Mouse (Mus musculus) MEL (cell line): ENCODE data around the gene Atxn2. TPM values are rescaled to one million over a fixed set of nuclear protein-coding genes. Genes with fewer than 3 reads are reported as not detected.

Experiments
- DNase-seq: peaks from one replicate; pipeline ENCODE4 v3.0.0; 2011; ENCODE audit warnings: low read depth, low spot score
- H3K27ac ChIP-seq: 2 replicates; pipeline ENCODE4 v1.5.1; 2012; ENCODE audit warnings: low read depth, mild to moderate bottlenecking, control low read depth, low read length, moderate library complexity; ENCODE audit not compliant: control insufficient read depth
- H3K27me3 ChIP-seq, 2 experiments: fragments of 150-350 bp in 1 of 2; sonication (generic) in 1 of 2; 2 replicates each; pipeline ENCODE4 v1.6.1; 2012; ENCODE audit warnings: low read length in 2 of 2, mild to moderate bottlenecking in 2 of 2, improper control_type of control experiment in 1 of 2, moderate library complexity in 1 of 2; ENCODE audit not compliant: insufficient read depth in 2 of 2, control insufficient read depth in 1 of 2
- H3K36me3 ChIP-seq, 2 experiments: 2 replicates each; pipeline ENCODE4 v1.6.1; 2012 to 2014; ENCODE audit warnings: low read length in 2 of 2, improper control_type of control experiment in 1 of 2, inconsistent platforms in 1 of 2, mild to moderate bottlenecking in 1 of 2; ENCODE audit not compliant: insufficient read depth in 2 of 2, control insufficient read depth in 1 of 2
- H3K4me1 ChIP-seq, 2 experiments: fragments of 150-350 bp in 1 of 2; sonication (generic) in 1 of 2; 2 replicates each; pipeline ENCODE4 v1.6.1; 2012; ENCODE audit warnings: low read length in 2 of 2, improper control_type of control experiment in 1 of 2, mild to moderate bottlenecking in 1 of 2; ENCODE audit not compliant: insufficient read depth in 2 of 2, control insufficient read depth in 1 of 2
- H3K4me3 ChIP-seq, 2 experiments: fragments of 150-350 bp in 1 of 2; sonication (generic) in 1 of 2; 2 replicates each; pipeline ENCODE4 v1.5.1; 2012; ENCODE audit warnings: low read depth in 2 of 2, low read length in 2 of 2, mild to moderate bottlenecking in 2 of 2, moderate library complexity in 2 of 2, control low read depth in 1 of 2, improper control_type of control experiment in 1 of 2; ENCODE audit not compliant: control insufficient read depth in 1 of 2, insufficient read depth in 1 of 2
- H3K79me2 ChIP-seq: 2 replicates; pipeline ENCODE4 v1.6.1; 2012; ENCODE audit warnings: mild to moderate bottlenecking, low read length, moderate library complexity; ENCODE audit not compliant: control insufficient read depth, poor library complexity, insufficient read depth
- H3K9ac ChIP-seq: 2 replicates; pipeline ENCODE4 v1.6.1; 2012; ENCODE audit warnings: low read depth, mild to moderate bottlenecking, control low read depth, low read length, moderate library complexity; ENCODE audit not compliant: control insufficient read depth, poor library complexity, severe bottlenecking
- H3K9me3 ChIP-seq: fragments of 150-350 bp; sonication (generic); replicated peaks from 2 replicates; pipeline ENCODE4 v1.6.1; 2012; ENCODE audit warnings: mild to moderate bottlenecking, low read length, improper control_type of control experiment, moderate library complexity; ENCODE audit not compliant: insufficient read depth
- BHLHE40 ChIP-seq: IDR thresholded peaks from 2 replicates; pipeline ENCODE4 v1.6.1; 2012; ENCODE audit warnings: low read depth, mild to moderate bottlenecking, inconsistent platforms, low read length, improper control_type of control experiment, borderline replicate concordance
- CTCF ChIP-seq, 3 experiments: IDR thresholded peaks in 2 of 3; conservative IDR thresholded peaks in 1 of 3; 2 replicates each; pipeline ENCODE4 v1.5.1; 2011 to 2012; ENCODE audit warnings: low read length in 3 of 3, low read depth in 2 of 3, mild to moderate bottlenecking in 2 of 3, improper control_type of control experiment in 1 of 3, inconsistent platforms in 1 of 3, mixed read lengths in 1 of 3, moderate library complexity in 1 of 3; ENCODE audit not compliant: control insufficient read depth in 1 of 3, insufficient read depth in 1 of 3, poor library complexity in 1 of 3, severe bottlenecking in 1 of 3
- ELF1 ChIP-seq: IDR thresholded peaks from 2 replicates; pipeline ENCODE4 v1.6.1; 2014; ENCODE audit warnings: low read depth, mild to moderate bottlenecking, inconsistent platforms, low read length, improper control_type of control experiment, moderate library complexity
- ETS1 ChIP-seq: IDR thresholded peaks from 2 replicates; pipeline ENCODE4 v1.6.1; 2012; ENCODE audit warnings: low read depth, mild to moderate bottlenecking, inconsistent platforms, low read length, improper control_type of control experiment, moderate library complexity
- GABPA ChIP-seq: IDR thresholded peaks from 2 replicates; pipeline ENCODE4 v1.6.1; 2012; ENCODE audit warnings: low read depth, mild to moderate bottlenecking, inconsistent platforms, low read length, improper control_type of control experiment, moderate library complexity
- GATA1 ChIP-seq: IDR thresholded peaks from 2 replicates; pipeline ENCODE4 v1.6.1; 2011; ENCODE audit warnings: low read depth, low read length, improper control_type of control experiment
- HCFC1 ChIP-seq: IDR thresholded peaks from 2 replicates; pipeline ENCODE4 v1.6.1; 2012; ENCODE audit warnings: low read depth, mild to moderate bottlenecking, inconsistent platforms, low read length, improper control_type of control experiment, moderate library complexity
- KAT2A ChIP-seq: conservative IDR thresholded peaks from 2 replicates; pipeline ENCODE4 v1.6.1; 2012; ENCODE audit warnings: low read depth, low read length, improper control_type of control experiment, inconsistent platforms
- MAZ ChIP-seq: IDR thresholded peaks from 2 replicates; pipeline ENCODE4 v1.6.1; 2012; ENCODE audit warnings: low read depth, mild to moderate bottlenecking, inconsistent platforms, low read length, improper control_type of control experiment
- MEF2A ChIP-seq: IDR thresholded peaks from 2 replicates; pipeline ENCODE4 v1.6.1; 2014; ENCODE audit warnings: low read depth, mild to moderate bottlenecking, inconsistent platforms, low read length, improper control_type of control experiment; ENCODE audit not compliant: poor library complexity, insufficient replicate concordance, severe bottlenecking; ENCODE audit errors: extremely low read depth
- MXI1 ChIP-seq: IDR thresholded peaks from 2 replicates; pipeline ENCODE4 v1.6.1; 2011; ENCODE audit warnings: mild to moderate bottlenecking, low read depth, low read length, improper control_type of control experiment
- MYC ChIP-seq: IDR thresholded peaks from 2 replicates; pipeline ENCODE4 v1.6.1; 2011; ENCODE audit warnings: low read depth, mild to moderate bottlenecking, low read length, improper control_type of control experiment, moderate library complexity
- NELFE ChIP-seq: IDR thresholded peaks from 2 replicates; pipeline ENCODE4 v1.6.1; 2011; ENCODE audit warnings: low read depth, low read length, improper control_type of control experiment
- POLR2A ChIP-seq, 2 experiments: IDR thresholded peaks; 2 replicates each; pipeline ENCODE4 v1.6.1; 2011 to 2012; ENCODE audit warnings: low read length in 2 of 2, mild to moderate bottlenecking in 2 of 2, control low read depth in 1 of 2, improper control_type of control experiment in 1 of 2, low read depth in 1 of 2, moderate library complexity in 1 of 2; ENCODE audit not compliant: control insufficient read depth in 1 of 2, insufficient read depth in 1 of 2, poor library complexity in 1 of 2
- POLR2AphosphoS2 ChIP-seq: IDR thresholded peaks from 2 replicates; pipeline ENCODE4 v1.6.1; 2011; ENCODE audit warnings: low read length, improper control_type of control experiment
- POLR2AphosphoS5 ChIP-seq: IDR thresholded peaks from 2 replicates; pipeline ENCODE4 v1.6.1; 2012; ENCODE audit warnings: low read depth, borderline replicate concordance, mild to moderate bottlenecking, inconsistent platforms, low read length, moderate library complexity, mixed read lengths
- RAD21 ChIP-seq: IDR thresholded peaks from 2 replicates; pipeline ENCODE4 v1.6.1; 2011; ENCODE audit warnings: mild to moderate bottlenecking, low read depth, low read length, improper control_type of control experiment
- RCOR1 ChIP-seq: IDR thresholded peaks from 2 replicates; pipeline ENCODE4 v1.6.1; 2012; ENCODE audit warnings: low read depth, mild to moderate bottlenecking, inconsistent platforms, low read length, improper control_type of control experiment
- SIN3A ChIP-seq: IDR thresholded peaks from 2 replicates; pipeline ENCODE4 v1.6.1; 2012; ENCODE audit warnings: low read length, improper control_type of control experiment, inconsistent platforms
- SMC3 ChIP-seq: IDR thresholded peaks from 2 replicates; pipeline ENCODE4 v1.6.1; 2011; ENCODE audit warnings: low read depth, low read length, improper control_type of control experiment
- UBTF ChIP-seq: IDR thresholded peaks from 2 replicates; pipeline ENCODE4 v1.6.1; 2012; ENCODE audit warnings: low read depth, mild to moderate bottlenecking, inconsistent platforms, low read length, improper control_type of control experiment, moderate library complexity, borderline replicate concordance; ENCODE audit not compliant: insufficient read depth
- ZC3H11A ChIP-seq: IDR thresholded peaks from 2 replicates; pipeline ENCODE4 v1.6.1; 2012; ENCODE audit warnings: low read depth, mild to moderate bottlenecking, inconsistent platforms, low read length, improper control_type of control experiment
- ZKSCAN1 ChIP-seq: IDR thresholded peaks from 2 replicates; pipeline ENCODE4 v1.6.1; 2012; ENCODE audit warnings: low read depth, mild to moderate bottlenecking, inconsistent platforms, low read length, improper control_type of control experiment, moderate library complexity
- ZNF384 ChIP-seq: IDR thresholded peaks from 2 replicates; pipeline ENCODE4 v1.6.1; 2012; ENCODE audit warnings: low read depth, mild to moderate bottlenecking, inconsistent platforms, low read length, improper control_type of control experiment
- polyA plus RNA-seq, 2 experiments: library from polyadenylated mRNA; stranded (reverse) in 1 of 2; unstranded in 1 of 2; fragments of >175 nt in 1 of 2; fragments of >200 nt in 1 of 2; gene quantifications; 2 replicates each; pipeline versions ENCODE4 v1.2.1 to v1.2.4; 2012; ENCODE audit warnings: low replicate concordance in 2 of 2, low read depth in 1 of 2; ENCODE audit not compliant: insufficient read length in 2 of 2, insufficient read depth in 1 of 2, missing spikeins in 1 of 2
- total RNA-seq: library from RNA; depleted of rRNA; stranded (reverse); fragments of 300-350 nt; gene quantifications from 2 replicates; pipeline ENCODE4 v1.2.3, GENCODE M21; 2012

The Atxn2 gene
- total and polyA plus RNA-seq, 3 experiments, result 16.3 to 476 (median 85.4) TPM

DNA sequence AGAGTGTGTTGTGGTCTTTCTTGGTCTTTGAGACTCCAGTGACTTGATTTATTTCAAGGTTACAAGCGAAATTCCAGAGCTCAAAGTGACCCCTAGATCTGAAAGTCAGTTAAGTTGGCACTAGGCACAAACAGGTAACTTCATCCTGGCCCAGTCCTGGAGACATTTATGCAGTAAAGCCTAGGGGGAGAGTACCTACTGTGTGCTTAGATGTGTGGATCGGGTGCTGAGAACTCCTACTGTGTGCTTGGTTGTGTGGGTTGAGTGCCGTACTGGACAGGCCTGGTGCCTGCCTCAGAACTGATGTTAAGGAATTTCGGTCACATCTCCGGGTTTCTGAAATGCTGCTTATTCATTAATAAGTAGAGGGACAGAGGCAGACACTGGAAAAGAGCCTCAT lies 49.6 kb upstream of the Atxn2 start:
- Histone ChIP-seq H3K36me3 (peaks cover 7 to 13% of the 10 kb centered on the region in 2 experiments), H3K27ac (no peak overlapping the region), H3K9ac (peak overlapping the region; percentile 88), H3K4me1 (peaks cover 0 to 9% of the 10 kb centered on the region in 2 experiments; a peak in 2 of 4 replicates), H3K9me3 (no peaks in the 10 kb centered on the region), H3K79me2 (peaks cover 17% of the 10 kb centered on the region), H3K4me3 (peak overlapping the region; percentile 75 to 98; a peak in 3 of 4 replicates), H3K27me3 (no peaks in the 10 kb centered on the region)
- no peak for TF ChIP-seq ELF1
- peak; percentile 95 for TF ChIP-seq ZKSCAN1
- TF ChIP-seq UBTF, result no peak
- TF ChIP-seq POLR2AphosphoS5, result no peak
- TF ChIP-seq NELFE, result no peak
- no peak for TF ChIP-seq SIN3A
- no peak for TF ChIP-seq HCFC1
- DNase-seq, result no peak

DNA sequence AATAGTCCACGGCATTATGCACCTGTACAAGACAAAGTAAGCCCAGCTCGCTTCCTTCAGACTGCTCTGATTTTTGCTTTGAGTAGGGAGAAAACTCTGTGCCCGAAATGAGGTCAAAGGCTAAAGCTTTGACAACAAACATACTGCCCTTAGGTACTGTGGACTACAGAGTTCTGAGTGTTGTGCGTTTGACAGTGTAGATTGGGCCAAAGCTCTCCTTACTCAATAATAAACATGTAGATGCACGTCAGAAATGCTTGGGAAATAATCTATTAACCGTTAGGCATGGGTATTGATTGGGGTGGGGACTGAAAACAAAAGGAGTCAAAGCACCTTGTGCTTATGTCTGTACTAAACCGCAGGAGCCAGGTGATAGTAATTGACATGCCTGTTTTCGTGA lies 47.7 kb upstream of the Atxn2 start:
- H3K27ac ChIP-seq, result no peak overlapping the region
- peaks cover 17% of the 10 kb centered on the region for H3K79me2 ChIP-seq
- no peaks in the 10 kb centered on the region for H3K9me3 ChIP-seq
- no peak overlapping the region for H3K9ac ChIP-seq
- DNase-seq, result no peak
- H3K27me3 ChIP-seq, result no peaks in the 10 kb centered on the region
- H3K36me3 ChIP-seq, result peaks cover 12 to 13% of the 10 kb centered on the region in 2 experiments
- no peak for TF ChIP-seq ZNF384
- TF ChIP-seq, all 39 proteins: peak for 0
- peaks cover 0 to 9% of the 10 kb centered on the region in 2 experiments; a peak in 2 of 4 replicates for H3K4me1 ChIP-seq
- H3K4me3 ChIP-seq, result no peak overlapping the region

DNA sequence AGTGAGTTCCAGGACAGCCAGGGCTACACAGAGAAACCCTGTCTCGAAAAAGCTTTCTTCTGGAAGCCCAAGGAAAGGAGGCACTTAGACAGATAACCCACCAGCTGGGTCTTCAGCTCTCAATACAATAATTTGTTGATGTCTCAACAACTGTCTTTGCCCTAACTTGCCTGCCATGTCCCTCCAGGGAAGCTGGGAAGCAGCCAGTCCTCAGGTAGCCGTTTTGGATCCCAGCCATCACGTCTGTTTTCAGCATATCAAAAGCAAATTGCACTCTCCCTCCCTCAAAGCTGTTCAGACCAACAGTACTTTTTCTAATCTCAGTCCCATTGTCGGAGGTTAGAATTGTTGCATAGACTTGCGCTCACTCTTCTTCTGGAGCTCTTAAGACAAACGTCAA lies 47.1 kb upstream of the Atxn2 start:
- Histone ChIP-seq H3K27me3 (no peaks in the 10 kb centered on the region), H3K4me3 (no peak overlapping the region), H3K79me2 (peaks cover 17% of the 10 kb centered on the region), H3K27ac (no peak overlapping the region), H3K9ac (no peak overlapping the region), H3K4me1 (peaks cover 0 to 9% of the 10 kb centered on the region in 2 experiments; a peak in 2 of 4 replicates), H3K36me3 (peaks cover 12 to 13% of the 10 kb centered on the region in 2 experiments), H3K9me3 (no peaks in the 10 kb centered on the region)
- DNase-seq, result no peak
- TF ChIP-seq MXI1 (no peak), POLR2A (IDR thresholded peaks at IDR 0.05; ENCODE audit: control insufficient read depth in 1 of 2, insufficient read depth in 1 of 2, low read depth in 1 of 2, low read length in 2 of 2, poor library complexity in 1 of 2) (no peak), SMC3 (no peak), ZKSCAN1 (no peak), MEF2A (no peak), POLR2AphosphoS2 (no peak), GABPA (no peak), RAD21 (no peak), MAZ (no peak), BHLHE40 (no peak), ELF1 (no peak), ETS1 (no peak), ZC3H11A (no peak), GATA1 (no peak), SIN3A (no peak), MYC (no peak), RCOR1 (no peak), KAT2A (no peak), CTCF (IDR thresholded peaks at IDR 0.05 in 2 of 3, conservative IDR thresholded peaks at IDR 0.05 in 1 of 3; ENCODE audit: control insufficient read depth in 1 of 3, insufficient read depth in 1 of 3, low read depth in 2 of 3, low read length in 3 of 3, poor library complexity in 1 of 3, severe bottlenecking in 1 of 3) (no peak)
